Mouse (Mus musculus) gastrocnemius, adult 8-10 months (tissue): ENCODE results near the gene Neurl1a. TPM values are rescaled to one million over a fixed set of nuclear protein-coding genes. Genes with fewer than 3 reads are reported as not detected.

Experiments used
- DNase-seq, 2 experiments: peaks; one replicate each; pipeline ENCODE4 v3.0.0; 2022; ENCODE audit warnings: low spot score in 2 of 2
- total RNA-seq, 4 experiments: library from RNA; stranded (reverse); gene quantifications; 2 replicates each; pipeline ENCODE4 v1.2.4; 2022

Gene Neurl1a
- total RNA-seq, 4 experiments from 2014 or later = 127 to 155 (median 146) TPM

DNA sequence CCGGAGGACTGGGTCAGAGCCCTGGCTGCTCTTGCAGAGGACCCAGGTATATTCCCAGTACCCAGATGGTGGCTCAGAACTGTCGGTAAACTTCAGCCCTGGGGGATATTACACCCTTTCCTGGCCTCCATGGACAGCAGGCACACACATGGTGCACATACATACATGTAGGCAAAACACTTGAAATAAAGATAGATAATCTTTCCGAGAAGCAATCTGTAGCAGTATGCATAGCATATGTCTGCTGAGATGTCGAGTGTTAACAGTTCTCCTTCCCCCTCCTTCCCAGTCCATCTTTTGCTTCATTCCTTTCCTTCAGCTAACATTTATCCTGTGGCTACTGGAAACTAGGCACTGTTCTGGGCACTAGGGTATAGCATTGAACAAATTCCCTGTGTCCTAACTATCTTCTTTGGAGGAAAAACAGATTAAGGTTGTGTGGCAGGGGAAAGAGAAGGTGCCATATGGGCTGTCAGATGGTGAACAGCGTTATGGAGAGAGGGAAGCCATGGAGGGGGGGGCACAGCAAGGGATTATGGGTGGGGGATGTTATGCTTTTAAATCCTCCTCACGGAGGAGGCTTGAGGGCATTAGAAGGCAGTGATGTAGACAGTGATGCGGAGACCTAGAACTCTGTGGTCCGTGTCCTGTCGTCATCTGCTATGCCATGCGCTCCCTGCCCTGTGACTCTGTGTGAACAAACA lies 33.1 kb downstream of the Neurl1a start:
- DNase-seq = no peak

GRCm38 (mm10) chr19:47212401-47212800 lies 33.8 kb downstream of the Neurl1a start:
- DNase-seq = no peak

DNA sequence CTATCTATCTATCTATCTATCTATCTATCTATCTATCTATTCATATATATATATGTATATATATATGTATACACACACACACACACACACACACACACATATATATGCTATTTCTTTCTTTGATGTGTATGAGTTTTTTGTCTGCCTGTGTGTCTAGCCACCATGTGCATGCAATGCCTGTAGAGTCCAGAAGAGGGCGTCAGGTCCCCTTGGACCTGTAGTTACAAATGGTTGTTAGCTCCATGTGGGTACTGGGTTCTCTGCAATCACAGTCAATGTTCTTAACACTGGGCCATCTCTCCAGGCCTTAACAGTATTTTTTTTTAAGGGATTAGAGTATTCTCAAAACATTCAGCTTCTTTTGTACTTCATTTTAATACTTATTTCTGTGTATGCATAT lies 34.9 kb downstream of the Neurl1a start:
- DNase-seq = no peak

DNA sequence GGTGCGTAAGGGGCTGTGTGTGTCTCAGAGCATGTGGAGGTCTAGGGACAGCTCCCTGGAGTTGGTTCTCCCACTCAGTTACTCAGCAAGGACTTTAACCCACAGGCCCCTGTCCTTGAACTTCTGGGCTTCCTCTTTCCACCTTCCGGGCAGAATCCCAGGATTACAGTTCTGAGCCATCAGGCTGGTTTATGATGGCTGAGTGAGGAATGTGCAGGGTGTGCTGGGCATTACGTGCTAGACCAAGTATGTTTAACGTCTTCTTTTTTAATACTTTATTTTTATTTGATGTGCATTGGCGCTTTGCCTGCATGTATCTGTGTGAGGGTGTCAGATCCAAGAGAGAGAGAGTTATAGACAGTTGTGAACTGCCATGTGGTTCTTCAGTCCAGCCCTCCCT lies 38.1 kb downstream of the Neurl1a start:
- no peak for DNase-seq

GRCm38 (mm10) chr19:47219622-47220021 lies 41.0 kb downstream of the Neurl1a start:
- DNase-seq = no peak

DNA sequence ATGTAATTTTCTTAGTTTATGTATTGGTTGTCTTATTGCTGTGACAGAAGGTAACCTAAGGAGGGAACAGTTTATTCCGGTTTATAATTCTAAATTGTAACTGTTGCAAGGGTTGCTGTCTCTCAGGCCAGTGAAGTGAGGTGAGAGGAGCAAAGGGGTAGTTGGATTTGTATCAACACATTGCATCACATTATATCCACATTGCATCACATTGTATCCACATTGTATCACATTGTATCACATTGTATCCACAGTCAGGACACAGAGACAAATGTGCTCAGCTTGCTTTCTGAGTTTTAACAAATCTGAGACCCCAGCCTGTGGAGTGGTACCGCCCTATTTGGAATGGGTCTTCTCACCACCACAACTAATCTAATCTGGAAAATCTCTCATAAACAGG lies 41.6 kb downstream of the Neurl1a start:
- DNase-seq = no peak

GRCm38 (mm10) chr19:47221006-47221405 lies 42.4 kb downstream of the Neurl1a start:
- DNase-seq = no peak

DNA sequence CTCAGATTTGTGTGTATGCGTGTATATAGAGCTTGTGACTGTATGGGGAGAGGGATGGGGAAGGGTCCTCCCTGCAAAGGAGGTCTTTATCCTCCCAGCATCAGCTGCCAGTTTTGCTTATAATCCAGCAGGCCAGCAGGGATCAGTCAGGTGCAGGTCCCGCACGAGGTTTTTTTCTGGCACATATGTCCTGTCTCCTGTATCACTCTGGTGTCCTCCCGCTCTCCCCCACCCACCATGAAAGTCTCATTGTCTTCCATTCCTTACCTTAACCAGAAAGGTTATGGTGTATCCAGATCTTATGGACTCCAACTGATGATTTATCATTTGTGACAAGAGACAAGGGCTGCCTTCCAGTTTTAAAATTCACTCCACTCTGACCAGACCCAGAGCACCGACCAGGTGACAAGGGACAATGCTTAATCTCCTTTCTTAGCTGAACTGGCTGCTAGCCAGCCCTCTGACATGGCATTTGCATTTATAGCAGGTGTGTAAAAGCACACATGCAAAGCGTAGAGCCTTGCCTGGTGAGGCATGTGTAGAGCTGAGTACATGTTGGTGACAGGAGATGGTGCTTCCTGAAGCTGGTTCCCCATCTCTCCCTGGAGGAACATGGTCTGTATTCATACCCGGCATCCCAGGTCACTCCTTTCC lies 43.0 kb downstream of the Neurl1a start:
- no peak for DNase-seq

DNA sequence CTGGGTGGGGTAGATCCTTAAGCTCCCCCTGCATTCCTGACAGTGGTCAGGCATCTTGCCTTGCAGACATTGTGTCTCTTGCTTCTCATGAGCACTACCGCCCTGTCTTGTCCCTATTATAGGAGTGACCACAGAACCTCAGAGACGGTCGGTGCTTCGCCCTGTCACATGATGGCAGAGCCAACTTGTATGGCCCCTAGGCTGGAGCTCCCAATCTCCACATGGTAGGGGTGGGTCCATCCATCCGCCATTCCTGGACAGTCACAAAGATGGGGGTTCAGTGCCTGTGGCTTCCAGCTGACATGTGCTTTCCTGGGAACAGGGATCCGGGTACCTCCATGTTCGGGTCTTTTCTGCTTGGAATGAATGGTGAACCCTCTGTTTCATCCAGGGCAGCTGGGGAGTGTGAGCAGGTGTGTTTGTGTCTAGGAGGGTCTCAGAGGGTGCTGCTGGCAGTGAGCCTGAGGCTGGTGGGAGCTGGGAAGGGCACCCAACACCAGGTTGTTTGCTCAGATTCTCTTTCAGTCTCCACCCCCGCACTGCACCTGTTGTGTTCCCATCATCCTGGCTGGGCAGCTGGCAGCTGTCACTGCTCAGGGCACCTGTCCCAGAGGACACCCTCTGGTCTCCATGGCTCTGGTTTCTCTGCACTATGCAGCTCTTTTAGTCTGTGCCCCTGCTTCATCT lies 43.7 kb downstream of the Neurl1a start:
- peak; percentile 83 to 89 for DNase-seq

- DNase-seq = no peak
Observed at GRCm38 (mm10) chr19:47222841-47223557, 44.4 kb downstream of the Neurl1a start.

GRCm38 (mm10) chr19:47224743-47225142 lies 46.1 kb downstream of the Neurl1a start:
- DNase-seq = no peak

DNA sequence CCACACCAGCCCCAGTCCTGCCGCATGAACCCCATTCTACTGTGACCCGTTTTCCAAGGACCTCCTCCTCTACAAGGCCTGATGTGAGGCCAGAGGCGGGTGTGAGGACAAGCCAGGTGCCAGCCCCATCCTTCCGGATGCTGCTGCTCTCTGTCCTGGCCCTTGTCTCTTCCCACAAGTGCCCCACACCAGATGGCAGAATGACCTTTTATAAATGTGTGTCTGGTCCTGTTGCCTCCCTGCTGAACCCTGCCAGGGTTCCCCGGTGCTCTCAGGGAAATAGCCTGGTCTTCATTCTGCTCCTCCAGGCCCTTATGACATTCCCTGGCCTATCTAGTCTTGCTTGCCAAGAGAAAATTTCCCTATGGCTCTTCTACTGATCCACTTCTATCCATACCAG lies 47.2 kb downstream of the Neurl1a start:
- DNase-seq = no peak

DNA sequence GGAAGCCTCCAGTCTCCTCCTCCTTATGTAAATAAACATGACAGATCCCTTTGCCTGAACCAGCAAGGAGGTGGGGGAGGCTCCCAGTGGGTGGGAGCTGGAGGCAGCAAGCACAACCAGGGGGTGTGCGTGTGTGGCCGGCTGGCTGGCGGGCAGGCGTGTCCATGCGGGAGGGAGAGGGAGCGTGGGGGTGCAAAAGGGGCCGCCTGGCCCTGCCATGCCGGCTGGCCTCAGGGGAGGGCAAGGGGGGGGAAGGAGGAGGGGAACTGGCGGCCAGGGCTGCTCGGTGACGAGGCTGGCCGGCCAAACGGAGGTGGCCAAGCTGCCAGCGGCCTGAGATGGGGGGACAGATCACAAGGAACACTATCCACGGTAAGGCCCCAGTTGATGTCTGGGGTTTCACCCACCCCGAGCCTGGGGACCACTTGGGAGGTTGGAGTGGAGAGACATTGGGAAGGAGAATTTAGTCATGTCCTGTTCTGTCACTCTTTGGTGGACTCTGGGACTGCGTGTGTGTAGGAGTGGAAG lies 50.2 kb downstream of the Neurl1a start:
- peak; percentile 69 to 86 for DNase-seq

- peak; percentile 61 to 75 for DNase-seq
Observed at GRCm38 (mm10) chr19:47229461-47229860, 50.8 kb downstream of the Neurl1a start.

DNA sequence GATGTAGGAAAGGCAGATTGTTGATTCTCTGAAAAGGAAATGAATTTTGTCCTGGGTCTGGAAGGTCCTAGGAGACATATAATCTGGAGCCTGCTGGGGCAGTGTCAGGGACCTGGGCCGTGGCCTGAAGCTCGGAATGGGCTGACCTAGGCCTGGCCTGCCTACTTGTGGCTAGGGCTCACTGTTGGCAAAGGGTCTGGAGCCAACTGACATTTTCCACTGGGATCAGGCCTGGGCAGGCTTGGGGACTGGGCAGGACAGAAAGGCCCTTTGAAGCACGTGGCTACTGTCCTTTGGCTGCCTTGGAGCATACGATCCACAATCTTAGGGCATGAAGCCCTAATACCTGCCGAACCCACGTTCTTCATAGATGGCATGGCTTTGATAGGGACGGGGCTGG lies 51.5 kb downstream of the Neurl1a start:
- peak; percentile 60 to 77 for DNase-seq

- DNase-seq = peak; percentile 40 to 69
Observed at GRCm38 (mm10) chr19:47230682-47231081, 52.1 kb downstream of the Neurl1a start.

GRCm38 (mm10) chr19:47231389-47231788 lies 52.8 kb downstream of the Neurl1a start:
- peak in 1 of 2 experiments; percentile 37 for DNase-seq

DNA sequence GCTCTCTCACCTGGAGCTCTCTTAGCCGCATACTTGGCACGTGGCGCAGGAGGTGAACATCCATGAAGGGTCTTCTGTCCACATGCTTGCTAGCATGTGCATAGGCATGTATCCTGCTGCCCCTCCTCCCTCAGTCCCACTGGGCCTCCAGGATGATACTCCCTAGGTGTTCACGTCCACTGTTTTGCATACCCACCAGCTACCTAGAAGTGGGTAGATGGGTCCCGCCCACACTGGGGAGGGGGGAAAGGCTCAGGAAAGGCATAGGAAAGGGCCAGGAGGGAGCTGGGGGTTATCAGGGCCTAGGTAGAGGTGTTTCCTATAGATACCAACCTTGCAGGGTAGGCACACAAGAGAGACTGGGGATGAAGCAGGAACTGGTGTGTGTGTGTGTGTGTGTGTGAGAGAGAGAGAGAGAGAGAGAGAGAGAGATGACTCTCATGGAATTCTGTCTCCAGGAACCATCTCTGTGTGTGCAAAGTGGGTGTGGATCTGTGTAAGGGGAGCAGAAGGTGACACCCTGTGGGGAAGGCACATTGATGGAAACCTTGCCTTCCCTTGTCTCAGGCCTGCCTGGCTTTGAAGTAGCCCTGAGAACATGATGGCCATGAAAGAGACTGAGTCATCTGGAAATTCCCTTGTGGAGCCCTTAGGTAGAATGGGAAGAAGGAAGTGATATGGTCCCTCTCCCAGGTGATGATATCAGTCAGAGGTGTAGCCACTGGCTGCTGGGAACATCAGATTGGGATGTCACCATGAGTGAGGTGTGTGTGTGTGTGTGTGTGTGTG lies 53.7 kb downstream of the Neurl1a start:
- no peak for DNase-seq

- peak in 1 of 2 experiments; percentile 38 for DNase-seq
Observed at GRCm38 (mm10) chr19:47233087-47233486, 54.5 kb downstream of the Neurl1a start.

- no peak for DNase-seq
Observed at GRCm38 (mm10) chr19:47240076-47240475, 61.5 kb downstream of the Neurl1a start.

- no peak for DNase-seq
Observed at GRCm38 (mm10) chr19:47240957-47241356, 62.3 kb downstream of the Neurl1a start.
